Mouse (Mus musculus): Measurements from ENCODE around the gene Lcn12.

Lcn12 gene

GRCm38 (mm10) chr2:25460135-25460534 lies 33.6 kb downstream of the Lcn12 start:
- no peak for DNase-seq (ENCODE audit: low spot score)

- no peak for DNase-seq (ENCODE audit: low spot score)
These were observed 34.8 kb downstream of the Lcn12 start for GRCm38 (mm10) chr2:25458911-25459310.

DNA sequence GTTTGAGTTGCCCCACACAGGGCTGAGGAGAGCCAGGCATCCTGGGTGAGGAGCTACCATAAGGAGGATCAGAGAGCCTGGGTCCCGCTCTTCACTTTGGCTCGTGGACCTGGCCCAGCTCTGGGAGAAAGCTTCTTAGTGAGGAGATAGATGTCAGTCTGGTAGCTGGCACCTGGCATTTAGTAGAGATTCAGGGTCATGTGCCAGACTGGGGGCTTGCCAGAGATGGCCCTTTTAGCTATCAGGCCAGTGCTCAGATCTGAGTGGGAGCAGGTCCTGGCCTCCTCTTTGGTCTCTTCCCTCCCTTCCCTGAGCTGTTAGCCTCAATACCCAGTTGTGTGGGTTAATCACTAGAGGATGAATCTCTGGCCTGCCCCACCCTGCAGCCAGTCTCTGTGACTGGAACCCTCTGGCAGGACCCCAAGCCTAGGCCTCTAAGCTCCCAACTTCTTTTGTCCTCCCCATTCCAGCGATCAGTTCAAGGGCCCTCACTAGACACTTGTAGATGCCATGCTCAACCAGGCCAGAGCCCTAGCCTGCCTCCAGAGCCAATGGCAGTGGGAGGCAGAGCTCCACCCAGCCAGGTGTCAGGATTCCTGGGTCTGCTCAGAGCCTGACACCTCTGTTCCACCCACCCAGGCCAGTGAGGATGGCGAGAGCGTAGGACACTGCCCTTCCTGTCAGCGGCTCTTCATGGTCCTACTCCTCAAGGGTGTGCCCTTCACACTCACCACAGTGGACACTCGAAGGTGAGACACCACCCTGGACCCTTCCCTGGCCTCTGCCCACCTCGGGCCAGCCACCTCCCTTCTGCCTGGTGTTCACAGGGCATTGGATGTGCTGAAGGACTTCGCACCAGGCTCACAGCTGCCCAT lies 36.5 kb downstream of the Lcn12 start:
- DNase-seq (ENCODE audit: low spot score): no peak

- DNase-seq (ENCODE audit: low spot score): no peak
These were observed 37.3 kb downstream of the Lcn12 start, which contains the start of gene Clic3 for GRCm38 (mm10) chr2:25456205-25456953. Clic3 (plus strand) TSS chr2:25456838.

GRCm38 (mm10) chr2:25452951-25453350 lies 40.8 kb downstream of the Lcn12 start:
- no peak for DNase-seq (ENCODE audit: low spot score)

- DNase-seq (ENCODE audit: low spot score): no peak
These were observed 42.7 kb downstream of the Lcn12 start for GRCm38 (mm10) chr2:25450853-25451647.

DNA sequence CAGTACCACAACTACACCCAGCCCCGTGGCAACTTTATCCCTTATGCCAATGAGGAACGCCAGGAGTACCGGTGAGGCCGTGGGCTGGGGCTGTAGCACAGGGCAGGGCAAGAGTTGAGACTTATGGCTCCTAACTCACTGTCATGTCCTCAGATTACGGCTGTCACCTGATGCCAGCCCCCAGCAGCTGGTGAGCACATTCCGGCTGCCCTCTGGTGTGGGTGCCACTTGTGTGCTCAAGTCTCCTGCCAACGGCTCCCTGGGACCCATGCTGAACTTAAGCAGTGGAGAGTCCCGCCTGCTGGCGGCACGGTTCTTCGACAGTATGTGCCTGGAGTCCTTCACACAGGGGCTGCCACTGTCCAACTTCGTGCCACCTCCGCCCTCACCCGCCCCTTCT lies 51.0 kb downstream of the Lcn12 start:
- no peak for DNase-seq (ENCODE audit: low spot score)

DNA sequence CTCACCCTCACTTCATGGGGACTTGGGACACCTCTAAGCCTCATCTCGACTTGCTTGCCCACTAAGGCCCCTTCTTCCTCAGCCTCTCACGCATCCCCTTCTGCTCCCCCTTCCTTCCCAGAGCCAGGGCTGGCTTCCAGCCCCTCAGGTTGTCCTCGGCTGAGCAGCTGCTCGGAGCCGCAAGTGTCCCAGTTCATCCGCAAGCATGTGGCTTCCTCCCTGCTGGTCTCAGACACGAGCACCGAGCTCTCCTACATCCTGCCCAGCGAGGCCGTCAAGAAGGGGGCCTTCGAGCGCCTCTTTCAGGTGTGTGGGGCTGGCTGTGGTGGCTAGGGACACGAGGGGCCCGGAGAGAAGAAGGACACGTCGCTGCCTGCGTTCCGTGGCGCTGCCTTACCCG lies 52.6 kb downstream of the Lcn12 start:
- no peak for DNase-seq (ENCODE audit: low spot score)
